Mouse (Mus musculus): Measurements from ENCODE around the gene Zdhhc18. TPM values are rescaled to one million over a fixed set of nuclear protein-coding genes. Genes with fewer than 3 reads are reported as not detected.

The Zdhhc18 gene
- polyA plus RNA-seq, 1 experiment from 2014 or later, result 4.9 TPM

GRCm38 (mm10) chr4:133626221-133626620 lies 23.7 kb downstream of the Zdhhc18 start:
- WGBS, result 56% methylated on average over 5 of the region's 5 CpGs
- peaks cover 8% of the 10 kb centered on the region for H3K36me3 ChIP-seq
- ATAC-seq (replicated peaks), result no peak
- no peaks in the 10 kb centered on the region for H3K27me3 ChIP-seq
- no peak overlapping the region for H3K27ac ChIP-seq (replicated peaks)
- no peak overlapping the region for H3K4me2 ChIP-seq (replicated peaks)
- peaks cover under 1% of the 10 kb centered on the region; the same call in 1 of the 2 replicates for H3K4me1 ChIP-seq
- no peak overlapping the region for H3K9ac ChIP-seq (replicated peaks)
- H3K4me3 ChIP-seq, result no peak overlapping the region
- H3K9me3 ChIP-seq, result no peaks in the 10 kb centered on the region

GRCm38 (mm10) chr4:133625621-133626071 lies 24.3 kb downstream of the Zdhhc18 start:
- no peak overlapping the region for H3K9ac ChIP-seq (replicated peaks)
- no peak overlapping the region for H3K4me3 ChIP-seq
- no peak overlapping the region for H3K27ac ChIP-seq (replicated peaks)
- H3K27me3 ChIP-seq, result no peaks in the 10 kb centered on the region
- no peak for ATAC-seq (replicated peaks)
- no peaks in the 10 kb centered on the region for H3K4me1 ChIP-seq
- no peaks in the 10 kb centered on the region for H3K9me3 ChIP-seq
- H3K4me2 ChIP-seq (replicated peaks), result no peak overlapping the region
- 61% methylated on average over 11 of the region's 11 CpGs for WGBS
- H3K36me3 ChIP-seq, result peaks cover 10% of the 10 kb centered on the region

GRCm38 (mm10) chr4:133624830-133625229 lies 25.1 kb downstream of the Zdhhc18 start:
- no peaks in the 10 kb centered on the region for H3K4me1 ChIP-seq
- ATAC-seq (replicated peaks), result no peak
- H3K4me2 ChIP-seq (replicated peaks), result no peak overlapping the region
- no peak overlapping the region for H3K9ac ChIP-seq (replicated peaks)
- H3K27ac ChIP-seq (replicated peaks), result no peak overlapping the region
- WGBS, result 93% methylated on average over 7 of the region's 7 CpGs
- H3K27me3 ChIP-seq, result no peaks in the 10 kb centered on the region
- no peak overlapping the region for H3K4me3 ChIP-seq
- H3K36me3 ChIP-seq, result peaks cover 10% of the 10 kb centered on the region
- no peaks in the 10 kb centered on the region for H3K9me3 ChIP-seq

- Histone ChIP-seq H3K4me1 (0 out of 2 replicates have a peak, but pooled peaks cover 3% of the 10 kb centered on the region), H3K27ac (replicated peaks) (no peak overlapping the region), H3K4me3 (no peak overlapping the region), H3K36me3 (peaks cover 10% of the 10 kb centered on the region), H3K9ac (replicated peaks) (no peak overlapping the region), H3K9me3 (no peaks in the 10 kb centered on the region), H3K27me3 (no peaks in the 10 kb centered on the region), H3K4me2 (replicated peaks) (no peak overlapping the region)
- no peak for ATAC-seq (replicated peaks)
- 82% methylated on average over 11 of the region's 11 CpGs for WGBS
Measured at GRCm38 (mm10) chr4:133622161-133622695, 27.7 kb downstream of the Zdhhc18 start.

GRCm38 (mm10) chr4:133620668-133621067 lies 29.3 kb downstream of the Zdhhc18 start:
- H3K36me3 ChIP-seq, result peaks cover 8% of the 10 kb centered on the region
- no peak for ATAC-seq (replicated peaks)
- 85% methylated on average over 8 of the region's 8 CpGs for WGBS

GRCm38 (mm10) chr4:133619473-133620136 lies 30.3 kb downstream of the Zdhhc18 start:
- Histone ChIP-seq H3K4me1 (0 out of 2 replicates have a peak, but pooled peaks cover 3% of the 10 kb centered on the region), H3K4me2 (replicated peaks) (no peak overlapping the region), H3K36me3 (0 out of 2 replicates have a peak, but pooled peaks cover 2% of the 10 kb centered on the region), H3K9ac (replicated peaks) (no peak overlapping the region), H3K9me3 (no peaks in the 10 kb centered on the region), H3K4me3 (no peak overlapping the region), H3K27me3 (no peaks in the 10 kb centered on the region), H3K27ac (replicated peaks) (no peak overlapping the region)
- ATAC-seq (replicated peaks), result no peak
- WGBS, result 75% methylated on average over 4 of the region's 4 CpGs

More at GRCm38 (mm10) chr4:133620668-133621067, 29.3 kb downstream of the Zdhhc18 start:
- H3K9me3 ChIP-seq, result no peaks in the 10 kb centered on the region
- 0 out of 2 replicates have a peak, but pooled peaks cover 3% of the 10 kb centered on the region for H3K4me1 ChIP-seq
- no peak overlapping the region for H3K9ac ChIP-seq (replicated peaks)
- H3K4me2 ChIP-seq (replicated peaks), result no peak overlapping the region
- no peak overlapping the region for H3K4me3 ChIP-seq
- no peak overlapping the region for H3K27ac ChIP-seq (replicated peaks)
- no peaks in the 10 kb centered on the region for H3K27me3 ChIP-seq

- ATAC-seq (replicated peaks), result no peak
- H3K36me3 ChIP-seq, result peaks cover 8% of the 10 kb centered on the region; the same call in 1 of the 2 replicates
Measured at GRCm38 (mm10) chr4:133617936-133618335, 32.0 kb downstream of the Zdhhc18 start.

GRCm38 (mm10) chr4:133615416-133615815 lies 34.5 kb downstream of the Zdhhc18 start:
- 88% methylated on average over 10 of the region's 10 CpGs for WGBS
- peaks cover 19% of the 10 kb centered on the region for H3K36me3 ChIP-seq

More at GRCm38 (mm10) chr4:133617936-133618335, 32.0 kb downstream of the Zdhhc18 start:
- Histone ChIP-seq H3K9ac (replicated peaks) (no peak overlapping the region), H3K27ac (replicated peaks) (no peak overlapping the region), H3K4me2 (replicated peaks) (no peak overlapping the region), H3K4me1 (0 out of 2 replicates have a peak, but pooled peaks cover 3% of the 10 kb centered on the region), H3K4me3 (no peak overlapping the region), H3K9me3 (no peaks in the 10 kb centered on the region), H3K27me3 (no peaks in the 10 kb centered on the region)
- 91% methylated on average over 11 of the region's 11 CpGs for WGBS

GRCm38 (mm10) chr4:133614274-133614761 lies 35.6 kb downstream of the Zdhhc18 start:
- no peaks in the 10 kb centered on the region for H3K27me3 ChIP-seq
- H3K9ac ChIP-seq (replicated peaks), result no peak overlapping the region
- peaks cover 19% of the 10 kb centered on the region for H3K36me3 ChIP-seq
- no peak overlapping the region for H3K4me2 ChIP-seq (replicated peaks)
- H3K4me3 ChIP-seq, result no peak overlapping the region
- H3K4me1 ChIP-seq, result no peaks in the 10 kb centered on the region
- 81% methylated on average over 8 of the region's 8 CpGs for WGBS
- no peak for ATAC-seq (replicated peaks)
- no peaks in the 10 kb centered on the region for H3K9me3 ChIP-seq
- H3K27ac ChIP-seq (replicated peaks), result no peak overlapping the region

More at GRCm38 (mm10) chr4:133615416-133615815, 34.5 kb downstream of the Zdhhc18 start:
- ATAC-seq (replicated peaks), result no peak
- H3K9me3 ChIP-seq, result no peaks in the 10 kb centered on the region
- no peak overlapping the region for H3K27ac ChIP-seq (replicated peaks)
- H3K9ac ChIP-seq (replicated peaks), result no peak overlapping the region
- no peak overlapping the region for H3K4me2 ChIP-seq (replicated peaks)
- no peaks in the 10 kb centered on the region for H3K27me3 ChIP-seq
- H3K4me3 ChIP-seq, result no peak overlapping the region
- 0 out of 2 replicates have a peak, but pooled peaks cover 3% of the 10 kb centered on the region for H3K4me1 ChIP-seq

- H3K9me3 ChIP-seq, result no peaks in the 10 kb centered on the region
- no peaks in the 10 kb centered on the region for H3K27me3 ChIP-seq
- H3K4me2 ChIP-seq (replicated peaks), result no peak overlapping the region
- H3K36me3 ChIP-seq, result peaks cover 19% of the 10 kb centered on the region
- no peak overlapping the region for H3K9ac ChIP-seq (replicated peaks)
- ATAC-seq (replicated peaks), result no peak
- H3K4me3 ChIP-seq, result no peak overlapping the region
- no peaks in the 10 kb centered on the region for H3K4me1 ChIP-seq
- H3K27ac ChIP-seq (replicated peaks), result no peak overlapping the region
- WGBS, result 91% methylated on average over 4 of the region's 4 CpGs
Measured at GRCm38 (mm10) chr4:133613867-133614266, 36.1 kb downstream of the Zdhhc18 start.

- Histone ChIP-seq H3K4me2 (replicated peaks) (no peak overlapping the region), H3K4me1 (no peaks in the 10 kb centered on the region), H3K36me3 (peaks cover 24% of the 10 kb centered on the region), H3K9me3 (no peaks in the 10 kb centered on the region), H3K27me3 (no peaks in the 10 kb centered on the region), H3K4me3 (no peak overlapping the region), H3K9ac (replicated peaks) (no peak overlapping the region), H3K27ac (replicated peaks) (no peak overlapping the region)
- WGBS, result 89% methylated on average over 8 of the region's 8 CpGs
- ATAC-seq (replicated peaks), result no peak
Measured at GRCm38 (mm10) chr4:133613026-133613425, 36.9 kb downstream of the Zdhhc18 start.

GRCm38 (mm10) chr4:133612416-133612815 lies 37.5 kb downstream of the Zdhhc18 start:
- no peak overlapping the region for H3K4me3 ChIP-seq
- H3K9ac ChIP-seq (replicated peaks), result no peak overlapping the region
- ATAC-seq (replicated peaks), result no peak
- H3K36me3 ChIP-seq, result peaks cover 27% of the 10 kb centered on the region
- no peak overlapping the region for H3K27ac ChIP-seq (replicated peaks)
- no peaks in the 10 kb centered on the region for H3K27me3 ChIP-seq
- no peaks in the 10 kb centered on the region for H3K4me1 ChIP-seq
- WGBS, result 97% methylated on average over 7 of the region's 7 CpGs
- no peak overlapping the region for H3K4me2 ChIP-seq (replicated peaks)
- H3K9me3 ChIP-seq, result no peaks in the 10 kb centered on the region

Data from forebrain, embryonic 15.5 days (tissue).